Mouse (Mus musculus) spleen, adult 2 months (tissue): ENCODE measurements at regions not wholly inside any gene's neighbourhood (a gene's known extent, or its start where the extent isn't known, plus 50 kb on each side); places are given as distances from the start of the nearest gene placed in this dataset.

Experiments
- DNase-seq, 2 experiments: peaks; one replicate each; pipeline versions ENCODE4 v3.0.0 to v3.0.0-alpha.2; 2012 to 2021; ENCODE audit warnings: low spot score in 2 of 2, low read depth in 1 of 2
- H3K27ac ChIP-seq: fragments of 200-500 bp; 2 replicates; pipeline ENCODE4 v1.5.1; 2012; ENCODE audit warnings: low read length, inconsistent platforms; ENCODE audit not compliant: insufficient read depth
- H3K27me3 ChIP-seq: fragments of 200-500 bp; 2 replicates; pipeline ENCODE4 v1.6.1; 2012; ENCODE audit warnings: mild to moderate bottlenecking, moderate library complexity, low read length, inconsistent platforms; ENCODE audit not compliant: control insufficient read depth, insufficient read depth
- H3K36me3 ChIP-seq: fragments of 200-500 bp; 2 replicates; pipeline ENCODE4 v1.6.1; 2012; ENCODE audit warnings: mild to moderate bottlenecking, low read length, inconsistent platforms; ENCODE audit not compliant: control insufficient read depth, insufficient read depth
- H3K4me1 ChIP-seq: fragments of 200-500 bp; 2 replicates; pipeline ENCODE4 v1.6.1; 2011; ENCODE audit warnings: inconsistent platforms; ENCODE audit not compliant: control insufficient read depth, insufficient read depth, insufficient read length
- H3K4me3 ChIP-seq: fragments of 200-500 bp; 2 replicates; pipeline ENCODE4 v1.5.1; 2011; ENCODE audit warnings: mild to moderate bottlenecking, inconsistent platforms; ENCODE audit not compliant: insufficient read depth, insufficient read length; ENCODE audit errors: extremely low read depth
- CTCF ChIP-seq: fragments of 200-500 bp; IDR thresholded peaks from 2 replicates; pipeline ENCODE4 v1.5.1; 2011; ENCODE audit warnings: mild to moderate bottlenecking, inconsistent platforms; ENCODE audit not compliant: insufficient read depth, insufficient read length, insufficient replicate concordance; ENCODE audit errors: extremely low read depth
- POLR2A ChIP-seq: fragments of 200-500 bp; IDR thresholded peaks from 2 replicates; pipeline ENCODE4 v1.6.1; 2011; ENCODE audit warnings: low read depth, low read length, inconsistent platforms
- WGBS: fragments of 180-500 bp; shearing (Covaris S2); methylation state at CpG from one replicate; pipeline ENCODE4 v1.1.7; 2018; 5-methylcytosine and 5-hydroxymethylcytosine counted together

DNA sequence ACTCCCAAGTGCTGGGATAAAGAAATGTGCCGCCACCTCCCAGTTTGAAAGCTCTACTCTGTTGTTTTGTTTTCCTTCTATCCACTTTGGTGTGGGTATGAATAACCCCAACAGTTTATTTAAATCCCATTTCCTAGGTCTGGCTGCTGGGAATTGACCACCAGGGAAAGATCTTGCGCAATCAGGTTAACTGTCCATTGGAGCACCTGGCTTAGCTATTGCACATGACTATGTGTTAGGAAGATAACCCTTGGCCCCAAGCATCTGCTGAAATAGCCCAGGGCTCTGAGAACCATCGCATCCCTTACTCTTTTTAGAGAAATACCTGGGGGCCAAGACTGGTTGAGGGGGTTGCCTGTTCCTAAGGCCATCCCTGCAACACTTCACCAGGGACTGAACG, 74.0 kb downstream of the Foxb1 start:
- TF ChIP-seq POLR2A (no peak), CTCF (no peak)
- H3K27ac ChIP-seq, result no peak overlapping the region
- H3K36me3 ChIP-seq, result no peaks in the 10 kb centered on the region
- no peak overlapping the region for H3K4me3 ChIP-seq
- H3K4me1 ChIP-seq, result no peaks in the 10 kb centered on the region
- WGBS, result 72% methylated on average over 4 of the region's 4 CpGs
- DNase-seq, result no peak
- H3K27me3 ChIP-seq, result no peaks in the 10 kb centered on the region; the same call in 1 of the 2 replicates

DNA sequence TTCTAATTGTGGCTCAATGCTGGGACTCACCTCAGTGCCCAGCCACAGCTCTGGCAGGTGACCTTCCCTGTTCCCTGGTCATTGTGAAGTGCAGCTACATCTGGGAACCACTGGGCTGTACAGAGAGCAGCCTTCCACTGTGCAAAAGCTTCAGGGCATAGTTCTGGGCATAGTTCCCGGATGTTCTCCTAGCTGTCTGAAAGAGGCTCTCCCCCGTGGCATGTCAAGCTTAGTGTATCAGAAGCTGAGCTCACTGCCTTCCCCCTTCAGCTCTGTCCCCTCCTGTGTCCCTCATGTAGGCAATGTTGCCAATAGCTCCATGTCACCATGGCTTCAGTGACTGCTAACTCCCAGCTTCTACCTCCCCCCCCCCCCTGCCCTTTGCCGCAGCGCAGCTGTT, 75.1 kb downstream of the Foxb1 start:
- H3K27me3 ChIP-seq, result peaks cover 1% of the 10 kb centered on the region; the same call in 1 of the 2 replicates
- H3K4me3 ChIP-seq, result no peak overlapping the region
- no peak for TF ChIP-seq POLR2A
- no peak for TF ChIP-seq CTCF
- no peak for DNase-seq
- H3K36me3 ChIP-seq, result no peaks in the 10 kb centered on the region
- H3K27ac ChIP-seq, result no peak overlapping the region
- 72% methylated on average over 4 of the region's 4 CpGs for WGBS
- H3K4me1 ChIP-seq, result no peaks in the 10 kb centered on the region

- TF ChIP-seq CTCF (no peak), POLR2A (no peak)
- H3K4me3 ChIP-seq, result no peak overlapping the region
- H3K27ac ChIP-seq, result no peak overlapping the region
- H3K4me1 ChIP-seq, result no peaks in the 10 kb centered on the region
- no peak for DNase-seq
- WGBS, result 54% methylated on average over 9 of the region's 9 CpGs
- H3K36me3 ChIP-seq, result no peaks in the 10 kb centered on the region
- peaks cover 1% of the 10 kb centered on the region; the same call in 1 of the 2 replicates for H3K27me3 ChIP-seq
These were observed 79.1 kb downstream of the Foxb1 start for GRCm38 (mm10) chr9:69681372-69682213.

GRCm38 (mm10) chr9:69678634-69679033, 82.1 kb downstream of the Foxb1 start:
- Histone ChIP-seq H3K27ac (no peak overlapping the region), H3K4me3 (no peak overlapping the region), H3K4me1 (no peaks in the 10 kb centered on the region), H3K36me3 (no peaks in the 10 kb centered on the region), H3K27me3 (peaks cover 1% of the 10 kb centered on the region; the same call in 1 of the 2 replicates)
- DNase-seq, result no peak
- 86% methylated on average over 1 of the region's 1 CpGs for WGBS
- no peak for TF ChIP-seq POLR2A
- TF ChIP-seq CTCF, result no peak

DNA sequence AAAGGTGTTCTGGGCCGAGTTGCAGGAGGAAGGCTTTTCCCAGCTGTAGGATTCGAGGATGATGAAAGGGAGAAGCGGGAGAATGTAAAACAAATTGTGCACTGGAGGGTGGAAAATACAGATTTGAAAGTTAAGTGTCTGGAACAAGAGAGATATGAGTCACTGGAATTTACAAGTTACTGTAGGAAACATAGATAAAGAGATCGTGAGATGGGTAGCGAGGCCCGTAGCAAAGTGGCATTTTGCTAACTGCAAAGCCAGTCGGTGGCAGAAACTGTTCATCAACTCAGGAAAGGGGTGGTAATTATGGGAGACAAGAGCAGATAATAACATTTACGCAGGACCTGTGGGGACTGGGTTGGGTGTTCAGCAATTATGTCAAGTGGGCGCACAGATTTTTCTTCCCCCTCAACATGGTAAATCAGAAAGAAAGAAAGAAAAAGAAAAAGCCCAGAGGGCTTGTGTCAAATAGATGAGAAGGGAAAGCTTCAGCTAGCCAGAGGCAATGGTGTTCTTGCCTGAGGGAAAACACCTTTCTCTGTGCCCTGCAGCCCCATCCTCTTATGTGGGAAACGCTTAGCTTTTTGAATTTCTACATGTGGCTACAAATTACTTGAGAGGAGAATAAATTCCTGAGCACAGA, 87.2 kb downstream of the Foxb1 start:
- H3K27me3 ChIP-seq, result peaks cover 5% of the 10 kb centered on the region; the same call in 1 of the 2 replicates
- no peak overlapping the region for H3K27ac ChIP-seq
- no peaks in the 10 kb centered on the region for H3K36me3 ChIP-seq
- DNase-seq, result no peak
- no peaks in the 10 kb centered on the region for H3K4me1 ChIP-seq
- H3K4me3 ChIP-seq, result no peak overlapping the region
- TF ChIP-seq CTCF (no peak), POLR2A (no peak)
- WGBS, result 78% methylated on average over 10 of the region's 10 CpGs

DNA sequence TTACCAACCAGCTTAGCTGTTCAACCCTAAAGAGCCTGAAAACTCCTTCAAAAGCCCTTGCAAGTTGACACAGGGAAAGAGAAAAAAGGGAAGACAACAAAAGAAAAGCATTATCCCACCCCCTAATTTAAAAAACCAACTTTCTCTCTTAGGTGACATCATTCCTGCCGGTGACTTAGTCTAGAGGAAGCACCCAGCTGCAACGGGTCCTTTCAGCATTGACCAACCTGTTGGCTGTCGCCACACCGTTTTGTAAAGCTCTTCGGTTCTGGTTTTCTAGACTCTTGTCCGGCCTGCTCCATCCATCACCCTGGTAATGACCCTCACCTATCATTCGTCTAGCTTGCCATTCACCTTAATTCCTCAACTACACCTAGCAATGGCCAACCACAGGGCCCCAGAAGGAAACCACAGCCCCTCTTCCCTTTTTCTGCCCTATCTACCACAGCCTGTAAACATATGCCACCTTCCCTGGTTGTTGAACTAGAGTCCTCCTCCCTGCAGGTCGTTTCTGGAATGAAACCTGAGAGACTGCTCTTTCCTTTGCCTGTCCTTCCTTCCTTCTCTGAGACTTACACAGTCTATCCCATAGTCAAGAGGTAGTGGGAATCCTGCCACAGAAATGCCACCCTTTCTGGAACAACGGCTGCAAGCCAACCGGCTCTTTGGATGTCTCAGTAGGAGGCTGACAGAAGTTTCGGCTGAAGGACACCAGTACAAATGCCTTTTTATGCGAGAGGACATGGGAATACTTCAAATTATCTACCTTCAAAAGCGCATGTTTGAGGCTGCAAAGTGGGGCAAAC, 87.9 kb downstream of the Foxb1 start:
- H3K36me3 ChIP-seq, result no peaks in the 10 kb centered on the region
- no peak overlapping the region for H3K4me3 ChIP-seq
- no peak overlapping the region for H3K27ac ChIP-seq
- H3K4me1 ChIP-seq, result no peaks in the 10 kb centered on the region
- peaks cover 5% of the 10 kb centered on the region; the same call in 1 of the 2 replicates for H3K27me3 ChIP-seq
- no peak for DNase-seq
- no peak for TF ChIP-seq POLR2A
- TF ChIP-seq CTCF, result no peak
- WGBS, result 43% methylated on average over 13 of the region's 13 CpGs
